Mouse (Mus musculus) liver, embryonic 12.5 days (tissue): Measurements from ENCODE around the gene Ndufb2. TPM values are rescaled to one million over a fixed set of nuclear protein-coding genes. Genes with fewer than 3 reads are reported as not detected.

Source experiments
- ATAC-seq: fragments of 200-750 bp; cut with Nextera tagmentation; 2 replicates; pipeline ENCODE4 v1.8.0; 2017; ENCODE audit warnings: moderate number of reproducible peaks, mild to moderate bottlenecking, moderate library complexity
- H3K27ac ChIP-seq: fragments of 300-500 bp; sonication (generic); 2 replicates; pipeline ENCODE4 v1.5.1; 2016; ENCODE audit warnings: mild to moderate bottlenecking
- H3K27me3 ChIP-seq: fragments of 300-500 bp; sonication (generic); replicated peaks from 2 replicates; pipeline ENCODE4 v1.6.1; 2016; ENCODE audit warnings: mild to moderate bottlenecking, moderate library complexity
- H3K36me3 ChIP-seq: fragments of 300-500 bp; sonication (generic); 2 replicates; pipeline ENCODE4 v1.6.1; 2016; ENCODE audit warnings: mild to moderate bottlenecking, moderate library complexity
- H3K4me1 ChIP-seq: fragments of 300-500 bp; sonication (generic); 2 replicates; pipeline ENCODE4 v1.6.1; 2016
- H3K4me2 ChIP-seq: fragments of 300-500 bp; sonication (generic); 2 replicates; pipeline ENCODE4 v1.6.1; 2016; ENCODE audit warnings: mild to moderate bottlenecking, moderate library complexity
- H3K4me3 ChIP-seq: fragments of 300-500 bp; sonication (generic); 2 replicates; pipeline ENCODE4 v1.5.1; 2016; ENCODE audit warnings: mild to moderate bottlenecking, moderate library complexity
- H3K9ac ChIP-seq: fragments of 300-500 bp; sonication (generic); 2 replicates; pipeline ENCODE4 v1.6.1; 2016; ENCODE audit warnings: mild to moderate bottlenecking, moderate library complexity
- H3K9me3 ChIP-seq: fragments of 300-500 bp; sonication (generic); replicated peaks from 2 replicates; pipeline ENCODE4 v1.6.1; 2016; ENCODE audit warnings: mild to moderate bottlenecking, moderate library complexity
- WGBS: fragments of 180-500 bp; shearing (Covaris S2); methylation state at CpG from one replicate; pipeline ENCODE4 v1.1.7; 2016; ENCODE audit not compliant: insufficient replicate concordance; 5-methylcytosine and 5-hydroxymethylcytosine counted together
- polyA plus RNA-seq: library from polyadenylated mRNA; unstranded; fragments of >200 nt; fragmentation: Nextera tagmentation; extraction: Ambion mirVana; gene quantifications from 2 replicates; pipeline ENCODE4 v1.2.1, GENCODE M21; 2016

Gene Ndufb2
- polyA plus RNA-seq, 1 experiment from 2014 or later: 269 TPM

DNA sequence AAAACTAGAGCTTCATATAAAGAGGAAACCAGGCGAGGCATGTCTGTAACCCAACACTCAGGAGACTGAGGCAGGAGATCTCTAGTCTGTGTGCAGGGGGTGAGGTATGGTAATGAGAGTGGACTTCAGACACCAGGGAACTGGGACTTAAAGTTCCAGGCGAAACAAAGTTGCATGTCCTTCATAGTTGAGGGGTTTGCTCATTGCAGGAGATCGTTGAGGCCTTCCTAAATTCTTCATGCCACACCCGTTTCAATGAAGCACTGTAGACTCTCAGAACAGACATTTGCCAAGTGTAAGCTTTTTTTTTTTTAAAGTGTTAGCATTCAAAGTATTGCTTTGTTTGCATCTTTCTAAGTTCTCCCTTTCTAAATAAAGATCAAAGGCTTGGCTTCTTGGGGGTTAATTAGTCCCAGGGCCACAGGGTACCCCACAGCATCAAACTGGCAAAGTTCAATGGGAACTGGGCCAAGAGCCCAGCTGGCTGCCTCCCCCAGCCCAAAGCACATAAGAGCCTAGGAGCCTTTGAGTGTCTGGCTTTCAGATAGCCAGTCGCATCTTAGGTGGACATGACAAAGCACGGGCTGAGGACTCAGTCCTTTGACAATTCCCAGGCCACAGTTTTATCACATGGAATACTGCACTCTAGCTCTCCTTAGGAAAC lies 33.0 kb upstream of the Ndufb2 start:
- H3K4me3 ChIP-seq: no peak overlapping the region
- H3K4me1 ChIP-seq: peaks cover 29% of the 10 kb centered on the region
- H3K27ac ChIP-seq: no peak overlapping the region
- H3K4me2 ChIP-seq: no peak overlapping the region
- H3K36me3 ChIP-seq: no peaks in the 10 kb centered on the region
- H3K9me3 ChIP-seq: no peaks in the 10 kb centered on the region
- peaks cover 49% of the 10 kb centered on the region for H3K27me3 ChIP-seq
- H3K9ac ChIP-seq: no peak overlapping the region
- ATAC-seq: no peak
- WGBS: 58% methylated on average over 6 of the region's 6 CpGs

DNA sequence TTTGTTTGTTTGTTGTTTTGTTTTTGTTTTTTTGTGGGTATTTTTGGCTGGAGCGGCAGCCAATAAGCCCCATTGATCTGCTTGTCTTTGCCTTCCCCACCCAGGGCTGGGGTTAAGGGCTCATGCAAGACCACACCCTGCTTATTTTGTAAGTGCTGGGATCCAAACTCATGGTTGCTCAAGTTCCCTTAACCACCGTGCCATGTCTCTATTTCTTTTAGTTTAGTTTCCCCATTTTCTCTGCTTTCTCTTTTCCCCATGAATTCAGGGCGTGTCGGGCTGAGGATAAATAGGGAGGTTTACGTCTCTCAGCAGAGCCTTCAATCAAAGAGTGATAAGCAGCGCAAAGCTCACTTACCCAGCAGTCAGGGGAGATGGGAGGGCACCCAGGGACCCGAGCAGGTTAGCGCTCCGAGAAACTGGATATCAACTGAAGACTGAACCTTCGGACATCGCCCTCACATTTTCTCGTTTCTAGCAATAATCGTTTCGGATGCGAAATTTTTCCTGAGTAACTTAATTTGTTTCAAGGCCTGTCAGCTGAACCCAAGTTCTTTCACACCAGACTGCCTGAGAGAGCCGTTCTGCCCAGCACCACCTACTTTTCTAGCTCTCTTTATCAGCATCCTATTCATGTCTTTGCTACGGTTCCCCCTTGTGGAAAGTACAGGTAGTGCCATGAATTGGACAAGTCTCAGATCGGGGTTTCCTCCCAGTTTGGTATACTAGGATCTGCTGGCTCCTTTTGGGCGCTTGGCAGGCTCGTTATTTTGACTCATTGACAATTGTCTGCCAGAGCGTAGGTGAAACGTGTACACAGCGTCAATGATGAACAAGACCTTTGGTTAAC lies 30.0 kb upstream of the Ndufb2 start:
- no peaks in the 10 kb centered on the region for H3K9me3 ChIP-seq
- H3K27ac ChIP-seq: no peak overlapping the region
- H3K4me2 ChIP-seq: peak overlapping the region; percentile 63
- H3K27me3 ChIP-seq: peaks cover 20% of the 10 kb centered on the region
- peak overlapping the region; percentile 30 for H3K4me3 ChIP-seq
- WGBS: 11% methylated on average over 23 of the region's 23 CpGs
- peak; percentile 77 for ATAC-seq
- H3K4me1 ChIP-seq: peaks cover 19% of the 10 kb centered on the region
- no peak overlapping the region for H3K9ac ChIP-seq
- no peaks in the 10 kb centered on the region for H3K36me3 ChIP-seq

GRCm38 (mm10) chr6:39567528-39567927 lies 24.8 kb upstream of the Ndufb2 start:
- no peak for ATAC-seq

GRCm38 (mm10) chr6:39570426-39570825 lies 21.9 kb upstream of the Ndufb2 start:
- no peak overlapping the region for H3K9ac ChIP-seq
- no peaks in the 10 kb centered on the region for H3K36me3 ChIP-seq
- no peak overlapping the region for H3K4me3 ChIP-seq
- ATAC-seq: no peak
- WGBS: 59% methylated on average over 3 of the region's 3 CpGs
- H3K27ac ChIP-seq: no peak overlapping the region
- H3K9me3 ChIP-seq: no peaks in the 10 kb centered on the region
- peaks cover 22% of the 10 kb centered on the region for H3K4me1 ChIP-seq
- 0 out of 2 replicates have a peak, but pooled peaks cover 12% of the 10 kb centered on the region for H3K27me3 ChIP-seq
- no peak overlapping the region for H3K4me2 ChIP-seq

More at GRCm38 (mm10) chr6:39567528-39567927, 24.8 kb upstream of the Ndufb2 start:
- Histone ChIP-seq H3K9ac (no peak overlapping the region), H3K27ac (no peak overlapping the region), H3K36me3 (no peaks in the 10 kb centered on the region), H3K27me3 (0 out of 2 replicates have a peak, but pooled peaks cover 12% of the 10 kb centered on the region), H3K4me1 (peaks cover 7% of the 10 kb centered on the region; the same call in 1 of the 2 replicates), H3K4me3 (no peak overlapping the region), H3K4me2 (no peak overlapping the region), H3K9me3 (no peaks in the 10 kb centered on the region)
- WGBS: 13% methylated on average over 5 of the region's 5 CpGs

DNA sequence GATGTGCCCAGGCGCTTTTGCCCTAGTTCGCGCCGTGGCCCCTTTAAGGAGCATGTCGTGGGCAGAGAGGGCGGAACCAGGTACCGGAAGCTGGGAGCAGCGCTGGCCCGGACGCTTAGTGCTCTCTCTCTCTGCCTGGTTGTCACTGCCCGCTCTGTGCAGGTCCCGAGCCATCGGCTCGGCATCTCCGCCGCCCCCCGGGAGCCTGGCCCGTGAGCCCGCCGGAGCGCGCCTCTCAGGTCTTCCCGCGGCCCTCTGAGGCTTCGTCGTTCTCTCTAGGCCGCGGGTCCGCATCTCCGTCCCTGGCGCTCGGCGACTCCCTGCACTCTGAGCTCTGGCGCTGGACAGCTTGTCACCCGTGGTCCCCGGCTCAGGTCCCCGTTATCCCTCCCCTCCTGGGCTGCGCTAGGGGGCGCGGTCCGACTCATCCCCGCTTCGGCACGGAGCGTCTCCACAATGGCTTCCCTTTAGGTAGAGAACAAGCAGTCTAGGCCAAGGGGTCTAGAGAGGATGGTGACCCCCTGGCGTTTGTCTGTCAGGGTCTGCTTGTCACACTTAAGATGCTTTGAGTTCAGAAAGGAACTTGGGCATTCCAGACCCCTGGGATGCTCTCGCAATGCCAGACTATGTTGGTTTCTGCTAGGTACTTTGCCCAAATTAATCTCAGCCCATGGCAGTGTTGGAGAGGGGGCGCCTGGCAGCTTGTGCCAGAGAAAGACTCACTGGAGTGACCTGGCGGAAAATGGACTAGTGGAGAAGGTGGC lies 18.4 kb upstream of the Ndufb2 start, which contains the start of gene Adck2:
Adck2 (plus strand) TSS at position 83 of the 764 bp plus-strand sequence.
- 2% methylated on average over 49 of the region's 49 CpGs for WGBS
- H3K4me1 ChIP-seq: peaks cover 22% of the 10 kb centered on the region
- 0 out of 2 replicates have a peak, but pooled peaks cover 4% of the 10 kb centered on the region for H3K27me3 ChIP-seq
- peak within 1 kb of the TSS; percentile 79 for H3K9ac ChIP-seq
- peak within 1 kb of the TSS; percentile 93 for H3K4me2 ChIP-seq
- peak within 1 kb of the TSS; percentile 93 for H3K27ac ChIP-seq
- peak within 1 kb of the TSS; percentile 82 for H3K4me3 ChIP-seq
- H3K9me3 ChIP-seq: no peaks in the 10 kb centered on the region
- ATAC-seq: peak; percentile 96
- peaks cover 13% of the 10 kb centered on the region for H3K36me3 ChIP-seq

DNA sequence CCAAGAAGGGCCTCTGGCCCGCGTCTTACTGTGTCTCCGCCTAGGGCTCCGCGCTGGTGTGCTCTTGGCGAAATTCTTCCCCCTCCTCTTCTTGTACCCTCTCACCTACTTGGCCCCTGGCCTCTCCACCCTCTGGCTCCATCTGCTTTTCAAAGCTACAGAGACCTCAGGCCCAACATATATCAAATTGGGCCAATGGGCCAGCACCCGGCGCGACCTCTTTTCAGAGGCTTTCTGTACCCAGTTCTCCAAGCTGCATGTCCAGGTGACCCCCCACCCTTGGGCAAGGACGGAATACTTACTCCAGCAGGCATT lies 17.9 kb upstream of the Ndufb2 start:
- peak overlapping the region; percentile 93 for H3K4me2 ChIP-seq
- no peak; the same call in 1 of the 2 replicates for ATAC-seq
- WGBS: 37% methylated on average over 10 of the region's 10 CpGs
- no peaks in the 10 kb centered on the region for H3K9me3 ChIP-seq
- H3K27ac ChIP-seq: peak overlapping the region; percentile 93
- peak overlapping the region; percentile 82 for H3K4me3 ChIP-seq
- H3K27me3 ChIP-seq: 0 out of 2 replicates have a peak, but pooled peaks cover 4% of the 10 kb centered on the region
- peaks cover 18% of the 10 kb centered on the region for H3K36me3 ChIP-seq
- peak overlapping the region; percentile 79 for H3K9ac ChIP-seq
- peaks cover 22% of the 10 kb centered on the region for H3K4me1 ChIP-seq

DNA sequence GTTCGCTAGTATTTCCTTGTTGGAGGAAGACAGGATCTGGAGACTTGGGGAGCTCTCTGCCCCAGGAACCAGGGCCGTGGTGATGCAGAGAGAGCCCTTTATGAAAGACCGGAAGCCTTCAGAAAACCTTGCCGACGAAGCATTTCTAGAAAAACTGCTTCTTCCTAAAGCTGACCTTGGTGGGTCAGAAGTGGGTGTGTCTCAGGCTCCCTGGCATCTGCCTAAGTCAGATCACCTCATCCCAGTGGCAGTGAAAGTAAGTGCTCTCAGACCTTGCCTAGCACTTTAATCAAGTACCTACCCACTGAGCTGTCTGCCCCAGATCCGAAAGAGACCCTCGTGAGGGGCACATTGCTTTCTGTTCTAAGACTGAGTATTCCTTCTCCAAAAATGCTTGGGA lies 17.4 kb upstream of the Ndufb2 start:
- Histone ChIP-seq H3K9me3 (no peaks in the 10 kb centered on the region), H3K27ac (peak overlapping the region; percentile 93; the same call in 1 of the 2 replicates), H3K4me2 (peak overlapping the region; percentile 93), H3K27me3 (0 out of 2 replicates have a peak, but pooled peaks cover 4% of the 10 kb centered on the region), H3K4me3 (peak overlapping the region; percentile 82), H3K4me1 (peaks cover 23% of the 10 kb centered on the region), H3K36me3 (peaks cover 20% of the 10 kb centered on the region), H3K9ac (peak overlapping the region; percentile 79; the same call in 1 of the 2 replicates)
- 67% methylated on average over 7 of the region's 7 CpGs for WGBS
- no peak for ATAC-seq

- peaks cover 43% of the 10 kb centered on the region for H3K36me3 ChIP-seq
- H3K9me3 ChIP-seq: no peaks in the 10 kb centered on the region
- no peak for ATAC-seq
- no peak overlapping the region for H3K27ac ChIP-seq
- H3K4me3 ChIP-seq: no peak overlapping the region
- H3K4me1 ChIP-seq: peaks cover 32% of the 10 kb centered on the region
- no peak overlapping the region for H3K4me2 ChIP-seq
- 81% methylated on average over 7 of the region's 7 CpGs for WGBS
- no peaks in the 10 kb centered on the region for H3K27me3 ChIP-seq
- H3K9ac ChIP-seq: no peak overlapping the region
Observed at GRCm38 (mm10) chr6:39579552-39579951, 12.8 kb upstream of the Ndufb2 start.

DNA sequence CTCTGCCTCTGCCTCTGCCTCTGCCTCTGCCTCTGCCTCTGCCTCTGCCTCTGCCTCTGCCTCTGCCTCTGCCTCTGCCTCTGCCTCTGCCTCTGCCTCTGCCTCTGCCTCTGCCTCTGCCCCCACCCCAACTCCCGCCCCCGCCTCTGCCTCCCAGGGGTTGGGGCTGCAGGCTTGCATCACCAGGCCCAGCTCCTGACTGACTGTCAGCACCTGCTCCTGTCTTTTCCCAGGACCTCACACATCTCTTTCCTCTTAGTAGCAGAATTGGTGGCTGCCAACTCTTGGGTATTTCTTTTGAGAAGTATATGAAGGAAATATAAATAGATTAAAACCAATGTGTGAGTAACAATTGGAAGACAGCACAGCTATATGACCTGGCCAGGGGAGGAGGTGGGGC lies 11.8 kb upstream of the Ndufb2 start:
- Histone ChIP-seq H3K27ac (peak overlapping the region; percentile 79; the same call in 1 of the 2 replicates), H3K9ac (no peak overlapping the region)

GRCm38 (mm10) chr6:39581087-39581784 lies 11.1 kb upstream of the Ndufb2 start:
- Histone ChIP-seq H3K9me3 (no peaks in the 10 kb centered on the region), H3K27ac (peak overlapping the region; percentile 79), H3K27me3 (no peaks in the 10 kb centered on the region), H3K4me2 (peak overlapping the region; percentile 50), H3K36me3 (peaks cover 46% of the 10 kb centered on the region), H3K9ac (no peak overlapping the region), H3K4me3 (no peak overlapping the region), H3K4me1 (peaks cover 34% of the 10 kb centered on the region)
- ATAC-seq: peak; percentile 93
- 53% methylated on average over 7 of the region's 7 CpGs for WGBS

More for the DNA sequence above, 11.8 kb upstream of the Ndufb2 start:
- H3K4me3 ChIP-seq: no peak overlapping the region
- no peaks in the 10 kb centered on the region for H3K27me3 ChIP-seq
- H3K4me1 ChIP-seq: peaks cover 31% of the 10 kb centered on the region
- peaks cover 43% of the 10 kb centered on the region for H3K36me3 ChIP-seq
- ATAC-seq: no peak
- no peaks in the 10 kb centered on the region for H3K9me3 ChIP-seq
- 59% methylated on average over 2 of the region's 2 CpGs for WGBS
- H3K4me2 ChIP-seq: no peak overlapping the region; the same call in 1 of the 2 replicates

- WGBS: 61% methylated on average over 6 of the region's 6 CpGs
- Histone ChIP-seq H3K27me3 (no peaks in the 10 kb centered on the region), H3K4me3 (no peak within 1 kb of the TSS), H3K9ac (no peak within 1 kb of the TSS), H3K36me3 (peaks cover 56% of the 10 kb centered on the region), H3K4me1 (peaks cover 27% of the 10 kb centered on the region), H3K9me3 (no peaks in the 10 kb centered on the region), H3K27ac (no peak within 1 kb of the TSS; the same call in 1 of the 2 replicates), H3K4me2 (no peak within 1 kb of the TSS)
- peak; percentile 35; the same call in 1 of the 2 replicates for ATAC-seq
Observed at GRCm38 (mm10) chr6:39585517-39585916, 6.9 kb upstream of the Ndufb2 start, which contains the start of gene Gm42420. TSS of gene Gm42420 (plus strand) at chr6:39585753.
